Mouse (Mus musculus): ENCODE measurements at regions not wholly inside any gene's neighbourhood (a gene's known extent, or its start where the extent isn't known, plus 50 kb on each side); places are given as distances from the start of the nearest gene placed in this dataset.
"Not testable (repeated sequence)": the region's sequence is repeated elsewhere in the genome, so short reads cannot be mapped to it uniquely, and the experiment has no call there.

DNA sequence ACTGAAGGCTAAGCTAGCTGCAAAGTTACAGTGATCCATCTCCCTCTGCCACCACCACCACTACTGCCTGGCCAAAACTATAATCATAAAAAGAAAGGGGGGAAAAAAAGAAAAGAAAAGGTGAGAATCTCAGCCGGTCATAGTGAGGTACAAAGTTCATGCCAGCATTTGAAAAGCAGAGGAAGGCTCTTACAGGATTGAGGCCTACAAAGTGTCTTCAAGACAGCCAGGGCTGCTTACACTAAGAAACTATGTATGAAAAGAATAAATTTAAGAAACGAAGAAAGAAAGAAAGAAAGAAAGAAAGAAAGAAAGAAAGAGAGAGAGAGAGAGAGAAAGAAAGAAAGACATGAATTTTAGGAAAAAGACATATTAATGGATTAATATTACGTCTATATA, 474.7 kb upstream of the Olfr161 start:
- not testable (repeated sequence) for TF ChIP-seq CTCF (IDR thresholded peaks at IDR 0.05; ENCODE audit: control insufficient read depth, insufficient read depth, insufficient read length); MYOG (IDR thresholded peaks at IDR 0.05; ENCODE audit: control insufficient read depth, extremely low read depth, insufficient read length); MAX (IDR thresholded peaks at IDR 0.05); MYOD1 (IDR thresholded peaks at IDR 0.05; ENCODE audit: control insufficient read depth, insufficient read length, low read depth)
